Mouse (Mus musculus) C2C12 (cell line): ENCODE data around the gene Abl2. TPM values are rescaled to one million over a fixed set of nuclear protein-coding genes. Genes with fewer than 3 reads are reported as not detected.
A peak's percentile ranks its signal among the peaks of the same experiment; 100 is the strongest.
"Not testable (repeated sequence)": the region's sequence is repeated elsewhere in the genome, so short reads cannot be mapped to it uniquely, and the experiment has no call there.

Source experiments
- H3K27me3 ChIP-seq: one replicate; pipeline ENCODE4 v1.6.1; 2011; ENCODE audit not compliant: control insufficient read depth, insufficient read depth, insufficient read length
- H3K36me3 ChIP-seq: one replicate; pipeline ENCODE4 v1.6.1; 2011; ENCODE audit not compliant: control insufficient read depth, insufficient read depth
- H3K4me3 ChIP-seq: one replicate; pipeline ENCODE4 v1.5.1; 2011; ENCODE audit warnings: mild to moderate bottlenecking, control low read depth; ENCODE audit not compliant: poor library complexity, insufficient read depth, severe bottlenecking
- H3K79me2 ChIP-seq: one replicate; pipeline ENCODE4 v1.6.1; 2011; ENCODE audit not compliant: control insufficient read depth, insufficient read depth
- H3K79me3 ChIP-seq: one replicate; pipeline ENCODE4 v1.6.1; 2011; ENCODE audit warnings: low read depth, control low read depth
- H3ac ChIP-seq: one replicate; pipeline ENCODE3; 2011; ENCODE audit warnings: low read depth; ENCODE audit not compliant: control insufficient read depth, insufficient read length
- CEBPB ChIP-seq: IDR thresholded peaks from one replicate; pipeline ENCODE4 v1.6.1; 2011; ENCODE audit warnings: low read depth, mild to moderate bottlenecking, control low read depth, moderate library complexity
- CTCF ChIP-seq: IDR thresholded peaks from one replicate; pipeline ENCODE4 v1.5.1; 2011; ENCODE audit not compliant: control insufficient read depth, insufficient read depth, insufficient read length
- FOSL1 ChIP-seq: IDR thresholded peaks from one replicate; pipeline ENCODE4 v1.8.0; 2011; ENCODE audit warnings: mild to moderate bottlenecking, low read length; ENCODE audit not compliant: poor library complexity, insufficient read depth, severe bottlenecking
- MAX ChIP-seq: IDR thresholded peaks from one replicate; pipeline ENCODE4 v1.6.1; 2011; ENCODE audit warnings: mild to moderate bottlenecking, control low read depth
- MYOD1 ChIP-seq: IDR thresholded peaks from one replicate; pipeline ENCODE4 v1.6.1; 2011; ENCODE audit warnings: low read depth; ENCODE audit not compliant: control insufficient read depth, insufficient read length
- MYOG ChIP-seq: IDR thresholded peaks from one replicate; pipeline ENCODE4 v1.6.1; 2011; ENCODE audit not compliant: control insufficient read depth, insufficient read length; ENCODE audit errors: extremely low read depth
- USF1 ChIP-seq: IDR thresholded peaks from one replicate; pipeline ENCODE4 v1.6.1; 2011; ENCODE audit warnings: low read depth, mild to moderate bottlenecking, control low read depth, moderate library complexity
- long read RNA-seq, 2 experiments: library from polyadenylated mRNA; unstranded; transcript quantifications; one replicate each; pipeline ENCODE4 v2.0.0; 2019 to 2020
- polyA plus RNA-seq: library from polyadenylated mRNA; unstranded; fragments of >200 nt; fragmentation: generic; extraction: Trizol; gene quantifications from one replicate; pipeline ENCODE4 v1.2.1, GENCODE M21; 2012; ENCODE audit warnings: missing spikeins

Abl2 gene
- 17.1 TPM for polyA plus RNA-seq
- long read RNA-seq, experiment 1, partial matches to known transcripts, result 0 of 2 reads
- long read RNA-seq, experiment 1, other reads (novel, unspliced or antisense), result 2 of 2 reads
- long read RNA-seq, experiment 2, partial matches to known transcripts, result 5 of 20 reads
- long read RNA-seq, experiment 2, other reads (novel, unspliced or antisense), result 15 of 20 reads

DNA sequence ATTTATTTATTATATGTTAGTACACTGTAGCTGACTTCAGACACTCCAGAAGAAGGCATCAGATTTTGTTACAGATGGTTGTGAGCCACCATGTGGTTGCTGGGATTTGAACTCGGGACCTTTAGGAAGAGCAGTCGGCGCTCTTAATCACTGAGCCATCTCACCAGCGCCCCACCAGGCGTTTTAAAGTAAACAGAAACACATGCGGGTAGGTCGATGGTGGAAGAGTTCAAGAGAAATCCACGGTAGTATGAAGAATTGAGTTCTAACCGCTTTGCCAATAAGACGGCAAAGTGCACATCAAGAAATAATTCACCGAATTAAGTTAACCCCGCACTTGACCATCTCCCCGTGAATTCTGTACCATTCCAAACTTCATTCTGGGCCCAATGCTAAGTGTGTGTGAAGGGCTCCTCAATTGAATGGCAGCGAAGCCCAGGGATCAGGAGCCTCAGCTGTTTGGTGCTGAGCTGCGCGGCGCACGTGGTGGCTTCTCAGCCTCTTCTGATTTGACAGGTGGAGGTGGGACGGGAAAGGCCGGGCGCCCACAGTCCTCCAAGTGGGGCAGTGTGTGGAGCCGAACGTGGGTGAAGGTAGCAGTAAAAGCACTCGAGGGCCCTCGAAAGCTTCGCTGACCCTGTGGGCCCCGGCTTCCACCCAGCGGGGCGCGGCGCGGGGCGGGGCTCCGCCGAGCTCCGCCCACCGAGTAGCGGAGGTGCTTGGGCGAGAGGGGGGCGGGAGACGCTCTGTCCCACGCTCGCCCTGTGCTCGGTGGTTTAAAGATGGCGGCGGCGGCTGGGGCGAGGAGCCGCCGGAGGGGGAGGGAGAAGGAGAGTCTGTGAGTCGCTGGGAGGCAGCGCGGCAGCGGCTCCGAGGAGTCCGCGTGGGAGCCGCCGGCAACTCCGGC lies at the start of gene Abl2:
Gene Abl2 (plus strand): TSS at position 763 of the 907 bp plus-strand sequence.
- H3K79me3 ChIP-seq, result peaks cover 32% of the 10 kb centered on the region
- H3K27me3 ChIP-seq, result no peaks in the 10 kb centered on the region
- TF ChIP-seq USF1, result no peak
- no peak for TF ChIP-seq CEBPB
- H3K4me3 ChIP-seq, result peak within 1 kb of the TSS; percentile 90
- peaks cover 1% of the 10 kb centered on the region for H3K36me3 ChIP-seq
- H3ac ChIP-seq, result peak within 1 kb of the TSS; percentile 93
- peaks cover 46% of the 10 kb centered on the region for H3K79me2 ChIP-seq

DNA sequence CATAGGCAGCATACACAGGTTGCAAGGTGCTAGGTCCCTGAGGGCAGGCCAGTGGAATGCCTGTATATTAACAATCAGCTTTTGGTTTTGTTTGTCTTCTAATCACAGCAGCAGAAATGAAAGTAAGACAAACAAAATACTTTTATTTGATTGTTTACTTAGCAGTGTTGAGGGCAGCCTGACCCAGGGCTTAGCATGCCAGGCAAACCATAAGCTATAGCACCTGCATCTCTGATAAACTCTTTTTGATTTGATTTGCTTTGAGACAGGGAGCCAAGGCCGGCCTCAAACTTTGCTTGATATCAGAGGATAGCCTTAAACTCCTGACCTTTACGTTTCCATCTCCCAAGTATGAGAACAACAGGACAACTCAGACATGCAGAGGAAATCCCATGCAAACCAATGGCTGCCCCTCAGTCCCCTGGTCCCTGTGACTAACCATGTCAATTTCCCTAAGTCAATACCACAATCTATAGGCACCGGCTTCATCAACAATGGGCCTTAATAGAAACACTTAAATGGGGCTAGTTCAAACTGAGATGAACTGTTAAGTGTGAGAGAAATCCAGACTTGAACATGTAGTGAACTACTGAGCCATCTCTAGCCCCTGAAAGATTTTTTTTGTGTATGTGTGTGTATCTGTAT lies 38.3 kb upstream of the Abl2 start:
- no peak overlapping the region for H3ac ChIP-seq
- no peaks in the 10 kb centered on the region for H3K79me3 ChIP-seq
- H3K27me3 ChIP-seq, result no peaks in the 10 kb centered on the region
- TF ChIP-seq FOSL1 (no peak), CEBPB (no peak), MAX (no peak)
- H3K4me3 ChIP-seq, result no peak overlapping the region
- no peaks in the 10 kb centered on the region for H3K79me2 ChIP-seq
- H3K36me3 ChIP-seq, result no peaks in the 10 kb centered on the region

DNA sequence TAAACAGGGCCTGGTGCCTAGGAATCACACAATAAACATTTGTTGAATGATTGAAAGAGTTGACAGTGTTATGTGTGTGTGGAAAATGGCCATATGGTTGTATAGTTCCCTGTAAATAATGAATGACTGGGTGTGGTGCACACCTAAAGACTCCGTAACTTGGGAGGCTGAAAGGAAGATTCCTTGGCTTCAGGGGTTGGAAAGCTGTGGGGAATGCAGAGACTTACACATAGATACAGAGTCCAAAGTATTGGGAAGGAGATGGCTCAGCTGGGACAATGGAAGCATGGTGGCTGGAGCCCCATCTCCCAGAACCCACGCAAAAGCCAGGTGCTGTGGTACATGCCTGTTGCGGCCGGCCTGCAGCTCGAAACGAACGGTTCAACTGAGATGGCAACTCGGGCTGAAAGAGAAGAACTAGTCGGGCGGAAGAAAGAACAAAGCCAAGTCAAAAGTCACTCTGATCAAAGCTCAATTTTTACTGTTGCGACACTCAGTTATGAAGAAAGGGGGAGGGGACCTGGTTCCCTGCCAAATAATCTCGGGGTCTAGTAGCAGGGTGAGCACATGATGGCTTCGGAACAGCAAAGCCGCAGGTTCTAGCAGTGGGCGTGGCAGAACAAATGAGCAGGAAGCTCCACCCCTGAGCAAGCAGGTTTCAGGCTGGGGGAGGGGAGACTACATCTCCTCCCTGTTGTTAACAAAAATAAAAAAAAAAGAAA lies 36.6 kb upstream of the Abl2 start:
- Histone ChIP-seq H3ac (no peak overlapping the region), H3K79me3 (no peaks in the 10 kb centered on the region), H3K4me3 (no peak overlapping the region), H3K27me3 (no peaks in the 10 kb centered on the region), H3K79me2 (no peaks in the 10 kb centered on the region), H3K36me3 (no peaks in the 10 kb centered on the region)
- TF ChIP-seq MAX (no peak), CEBPB (no peak), FOSL1 (no peak), CTCF (no peak), MYOG (no peak), USF1 (no peak), MYOD1 (no peak)

DNA sequence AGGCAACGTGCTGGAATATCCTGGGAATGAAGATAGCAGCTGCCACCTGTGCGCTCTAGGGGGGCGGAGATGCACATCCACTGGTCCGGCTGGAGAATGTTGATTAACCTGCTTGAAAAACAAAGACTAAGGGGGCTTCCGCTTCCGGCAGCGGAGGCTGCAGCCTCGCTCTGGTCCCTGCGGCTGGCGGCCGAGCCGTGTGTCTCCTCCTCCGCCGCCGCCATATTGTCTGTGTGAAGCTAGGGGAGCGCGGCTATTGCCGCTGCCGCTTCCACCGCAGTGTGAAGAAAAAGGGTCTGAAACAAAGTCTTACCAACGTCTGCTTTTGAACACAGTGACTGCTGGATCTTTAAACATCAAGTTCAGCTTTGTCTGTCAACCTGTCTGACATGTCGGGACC lies 34.7 kb upstream of the Abl2 start, which contains the start of gene Gm10031:
Gene Gm10031 (plus strand): TSS at position 171 of the 400 bp plus-strand sequence.
- H3ac ChIP-seq, H3K79me2 ChIP-seq, H3K79me3 ChIP-seq, H3K4me3 ChIP-seq, H3K27me3 ChIP-seq, H3K36me3 ChIP-seq: not testable (repeated sequence)

DNA sequence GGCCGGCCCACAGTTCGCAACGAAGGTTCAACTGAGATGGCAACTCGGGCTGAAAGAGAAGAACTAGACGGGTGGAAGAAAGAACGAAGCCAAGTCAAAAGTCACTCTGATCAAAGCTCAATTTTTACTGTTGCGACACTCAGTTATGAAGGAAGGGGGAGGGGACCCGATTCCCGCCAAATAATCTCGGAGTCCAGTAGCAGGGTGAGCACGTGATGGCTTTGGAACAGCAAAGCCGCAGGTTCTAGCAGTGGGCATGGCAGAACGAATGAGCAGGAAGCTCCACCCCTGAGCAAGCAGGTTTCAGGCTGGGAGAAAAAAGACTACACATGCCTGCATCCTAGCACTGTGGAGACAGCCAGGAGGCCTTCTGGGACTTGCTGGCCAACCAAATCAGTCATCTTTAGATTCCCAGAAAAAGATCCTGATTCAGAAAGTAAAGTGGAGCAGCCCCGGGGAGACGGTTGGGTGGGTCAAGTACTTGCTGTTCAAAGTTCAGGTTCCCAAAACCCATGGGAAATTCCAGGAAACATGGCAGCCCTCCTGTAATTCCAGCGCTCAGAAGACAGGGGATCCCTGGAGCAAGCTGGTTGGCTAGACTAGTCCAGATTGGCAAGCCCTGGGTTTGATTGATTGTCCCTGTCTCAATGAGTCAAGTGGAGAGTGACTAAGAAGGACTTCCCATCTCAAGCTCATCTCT lies 26.0 kb upstream of the Abl2 start:
- not testable (repeated sequence) for H3K4me3 ChIP-seq, H3ac ChIP-seq

DNA sequence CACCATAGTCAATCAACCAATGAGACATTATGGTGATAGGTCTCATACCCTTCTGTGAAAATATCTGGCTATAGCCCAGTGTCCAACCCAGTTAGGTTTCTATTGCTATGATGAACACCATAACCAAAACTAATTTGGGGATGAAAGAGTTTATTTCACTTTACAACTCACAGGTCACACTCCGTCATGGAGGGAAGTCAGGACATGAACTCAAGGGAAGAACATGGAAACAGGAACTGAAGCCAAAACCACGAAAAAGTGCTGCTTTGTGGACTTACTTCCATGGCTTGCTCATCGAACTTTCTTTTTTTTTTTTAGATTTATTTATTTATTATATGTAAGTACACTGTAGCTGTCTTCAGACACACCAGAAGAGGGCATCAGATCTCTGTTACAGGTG lies 25.1 kb upstream of the Abl2 start:
- TF ChIP-seq FOSL1 (no peak), MYOG (no peak), CEBPB (no peak), CTCF (no peak)
- Histone ChIP-seq H3K79me2 (no peaks in the 10 kb centered on the region), H3K36me3 (no peaks in the 10 kb centered on the region), H3K27me3 (no peaks in the 10 kb centered on the region), H3K79me3 (no peaks in the 10 kb centered on the region), H3K4me3 (no peak overlapping the region), H3ac (no peak overlapping the region)

More for the DNA sequence above, 26.0 kb upstream of the Abl2 start:
- H3K79me2 ChIP-seq, H3K27me3 ChIP-seq, H3K36me3 ChIP-seq, H3K79me3 ChIP-seq: not testable (repeated sequence)
